Mouse (Mus musculus) heart, adult 2 months (tissue): Measurements from ENCODE around the gene Slc30a2.

Experiments used
- CTCF ChIP-seq: fragments of 200-600 bp; IDR thresholded peaks from 2 replicates; pipeline ENCODE4 v1.8.1; 2022; ENCODE audit warnings: antibody characterized with exemption, mild to moderate bottlenecking, moderate library complexity
- EP300 ChIP-seq: fragments of 200-500 bp; IDR thresholded peaks from 2 replicates; pipeline ENCODE4 v1.6.1; 2011; ENCODE audit warnings: low read depth, low read length, control low read depth; ENCODE audit not compliant: insufficient read depth
- POLR2A ChIP-seq: fragments of 200-500 bp; IDR thresholded peaks from 2 replicates; pipeline ENCODE4 v1.6.1; 2011; ENCODE audit warnings: mild to moderate bottlenecking, low read depth, low read length, control low read depth; ENCODE audit not compliant: insufficient read depth

- TF ChIP-seq CTCF = no peak
- no peak for TF ChIP-seq POLR2A
- TF ChIP-seq EP300 = no peak
Measured at GRCm38 (mm10) chr4:134362586-134362985, 19.6 kb downstream of the Slc30a2 start.
